Mouse (Mus musculus) kidney, adult 2 months (tissue): ENCODE results near the gene Zfr. TPM values are rescaled to one million over a fixed set of nuclear protein-coding genes. Genes with fewer than 3 reads are reported as not detected.
A peak's percentile ranks its signal among the peaks of the same experiment; 100 is the strongest.
"Not testable (repeated sequence)": the region's sequence is repeated elsewhere in the genome, so short reads cannot be mapped to it uniquely, and the experiment has no call there.

ENCODE experiments used
- DNase-seq: peaks from one replicate; pipeline ENCODE4 v3.0.0; 2021
- H3K27ac ChIP-seq: fragments of 200-500 bp; 2 replicates; pipeline ENCODE4 v1.5.1; 2012; ENCODE audit warnings: low read depth, low read length, control low read depth, inconsistent platforms; ENCODE audit not compliant: insufficient read depth
- H3K27me3 ChIP-seq: fragments of 200-500 bp; replicated peaks from 2 replicates; pipeline ENCODE4 v1.6.1; 2012; ENCODE audit warnings: mild to moderate bottlenecking, moderate library complexity, low read length, inconsistent platforms; ENCODE audit not compliant: control insufficient read depth, insufficient read depth
- H3K36me3 ChIP-seq: fragments of 200-500 bp; 2 replicates; pipeline ENCODE4 v1.6.1; 2012; ENCODE audit warnings: mild to moderate bottlenecking, moderate library complexity, low read length, inconsistent platforms; ENCODE audit not compliant: control insufficient read depth, insufficient read depth
- H3K4me1 ChIP-seq: fragments of 200-500 bp; 2 replicates; pipeline ENCODE4 v1.6.1; 2011; ENCODE audit warnings: low read length; ENCODE audit not compliant: control insufficient read depth, insufficient read depth
- H3K4me3 ChIP-seq: fragments of 200-500 bp; 2 replicates; pipeline ENCODE4 v1.5.1; 2011; ENCODE audit warnings: mild to moderate bottlenecking, low read depth, low read length, control low read depth; ENCODE audit not compliant: insufficient read depth
- CTCF ChIP-seq: fragments of 200-500 bp; conservative IDR thresholded peaks from 2 replicates; pipeline ENCODE4 v1.5.1; 2011; ENCODE audit warnings: low read depth, mild to moderate bottlenecking, control low read depth, low read length, moderate library complexity, mixed read lengths; ENCODE audit not compliant: insufficient read depth, insufficient read length
- POLR2A ChIP-seq: fragments of 200-500 bp; IDR thresholded peaks from one replicate; pipeline ENCODE4 v1.6.1; 2011; ENCODE audit warnings: low read depth, low read length, control low read depth
- WGBS: fragments of 180-500 bp; shearing (Covaris S2); methylation state at CpG from one replicate; pipeline ENCODE4 v1.1.7; 2018; 5-methylcytosine and 5-hydroxymethylcytosine counted together
- polyA plus RNA-seq: library from polyadenylated mRNA; depleted of rRNA; stranded (reverse); fragments of >200 nt; gene quantifications from 2 replicates; pipeline ENCODE4 v1.2.3, GENCODE M21; 2012

Gene Zfr
- polyA plus RNA-seq, 1 experiment = 80.8 TPM

GRCm38 (mm10) chr15:12140985-12141729 lies 23.5 kb downstream of the Zfr start:
- Histone ChIP-seq H3K4me3 (no peak overlapping the region), H3K27me3 (no peaks in the 10 kb centered on the region), H3K4me1 (no peaks in the 10 kb centered on the region), H3K36me3 (peaks cover 2% of the 10 kb centered on the region; the same call in 1 of the 2 replicates), H3K27ac (no peak overlapping the region)
- TF ChIP-seq POLR2A (no peak), CTCF (no peak)
- WGBS = 81% methylated on average over 8 of the region's 8 CpGs
- no peak for DNase-seq

- H3K4me1 ChIP-seq = no peaks in the 10 kb centered on the region
- no peak overlapping the region for H3K27ac ChIP-seq
- DNase-seq = no peak
- no peak overlapping the region for H3K4me3 ChIP-seq
- WGBS = 91% methylated on average over 2 of the region's 2 CpGs
- H3K36me3 ChIP-seq = peaks cover 14% of the 10 kb centered on the region
- no peaks in the 10 kb centered on the region for H3K27me3 ChIP-seq
- no peak for TF ChIP-seq CTCF
These were observed 29.8 kb downstream of the Zfr start for GRCm38 (mm10) chr15:12147423-12147822.

GRCm38 (mm10) chr15:12149501-12149900 lies 31.9 kb downstream of the Zfr start:
- Histone ChIP-seq H3K27me3 (no peaks in the 10 kb centered on the region), H3K4me3 (no peak overlapping the region), H3K4me1 (no peaks in the 10 kb centered on the region), H3K27ac (no peak overlapping the region), H3K36me3 (peaks cover 17% of the 10 kb centered on the region)
- 95% methylated on average over 6 of the region's 6 CpGs for WGBS
- TF ChIP-seq CTCF = no peak
- no peak for TF ChIP-seq POLR2A
- no peak for DNase-seq

GRCm38 (mm10) chr15:12153747-12154146 lies 36.1 kb downstream of the Zfr start:
- WGBS = 91% methylated on average over 3 of the region's 3 CpGs
- Histone ChIP-seq H3K27me3 (no peaks in the 10 kb centered on the region), H3K27ac (no peak overlapping the region), H3K36me3 (peaks cover 18% of the 10 kb centered on the region), H3K4me3 (no peak overlapping the region), H3K4me1 (no peaks in the 10 kb centered on the region)
- no peak for DNase-seq
- no peak for TF ChIP-seq CTCF
- TF ChIP-seq POLR2A = no peak

- no peak for TF ChIP-seq CTCF
- no peak for TF ChIP-seq POLR2A
- Histone ChIP-seq H3K36me3 (peaks cover 5% of the 10 kb centered on the region), H3K27me3 (no peaks in the 10 kb centered on the region), H3K4me1 (no peaks in the 10 kb centered on the region), H3K27ac (no peak overlapping the region), H3K4me3 (no peak overlapping the region)
- 44% methylated on average over 5 of the region's 5 CpGs for WGBS
- DNase-seq = peak; percentile 54
These were observed 60.5 kb downstream of the Zfr start for GRCm38 (mm10) chr15:12178126-12178525.

GRCm38 (mm10) chr15:12181181-12181805 lies 63.7 kb downstream of the Zfr start:
- H3K4me3 ChIP-seq, H3K36me3 ChIP-seq, DNase-seq, H3K27ac ChIP-seq, H3K27me3 ChIP-seq, H3K4me1 ChIP-seq: not testable (repeated sequence)
- WGBS = 82% methylated on average over 13 of the region's 13 CpGs

GRCm38 (mm10) chr15:12193880-12194816 lies 76.5 kb downstream of the Zfr start:
- H3K27me3 ChIP-seq = no peaks in the 10 kb centered on the region
- H3K36me3 ChIP-seq = no peaks in the 10 kb centered on the region
- H3K4me3 ChIP-seq = no peak overlapping the region
- TF ChIP-seq CTCF (0 out of 2 replicates have a peak, but pooled peaks have one; percentile 19), POLR2A (no peak)
- peaks cover 30% of the 10 kb centered on the region for H3K4me1 ChIP-seq
- DNase-seq = peak; percentile 94
- peak overlapping the region; percentile 88 for H3K27ac ChIP-seq
- 14% methylated on average over 25 of the region's 25 CpGs for WGBS
